Mouse (Mus musculus) forebrain, embryonic 10.5 days (tissue): ENCODE results near the gene Arhgap36. TPM values are rescaled to one million over a fixed set of nuclear protein-coding genes. Genes with fewer than 3 reads are reported as not detected.
A peak's percentile ranks its signal among the peaks of the same experiment; 100 is the strongest.

ENCODE experiments used
- DNase-seq: peaks from one replicate; pipeline ENCODE4 v3.0.0-alpha.2; 2017; ENCODE audit warnings: low spot score; ENCODE audit errors: extremely low spot score
- H3K27ac ChIP-seq: fragments of 300-500 bp; sonication (generic); 2 replicates; pipeline ENCODE4 v1.5.1; 2016; ENCODE audit warnings: mild to moderate bottlenecking
- H3K27me3 ChIP-seq: fragments of 300-500 bp; sonication (generic); 2 replicates; pipeline ENCODE4 v1.6.1; 2016; ENCODE audit warnings: mild to moderate bottlenecking; ENCODE audit not compliant: poor library complexity, severe bottlenecking
- H3K36me3 ChIP-seq: fragments of 300-500 bp; sonication (generic); replicated peaks from 2 replicates; pipeline ENCODE4 v1.6.1; 2016; ENCODE audit warnings: mild to moderate bottlenecking, moderate library complexity
- H3K4me1 ChIP-seq: fragments of 300-500 bp; sonication (generic); 2 replicates; pipeline ENCODE4 v1.6.1; 2016
- H3K4me3 ChIP-seq: fragments of 300-500 bp; sonication (generic); 2 replicates; pipeline ENCODE4 v1.5.1; 2016; ENCODE audit warnings: mild to moderate bottlenecking, moderate library complexity
- H3K9me3 ChIP-seq: fragments of 300-500 bp; sonication (generic); 2 replicates; pipeline ENCODE4 v1.6.1; 2016; ENCODE audit warnings: mild to moderate bottlenecking, moderate library complexity
- WGBS: fragments of 180-500 bp; shearing (Covaris S2); methylation state at CpG from one replicate; pipeline ENCODE4 v1.1.7; 2016; 5-methylcytosine and 5-hydroxymethylcytosine counted together
- polyA plus RNA-seq: library from polyadenylated mRNA; unstranded; fragments of >200 nt; fragmentation: Nextera tagmentation; extraction: Ambion mirVana; gene quantifications from 2 replicates; pipeline ENCODE4 v1.2.1, GENCODE M21; 2016

The Arhgap36 gene
- 0.84 and 1.3 TPM in 2 replicates for polyA plus RNA-seq

- Histone ChIP-seq H3K9me3 (no peaks in the 10 kb centered on the region), H3K36me3 (no peaks in the 10 kb centered on the region), H3K27ac (no peak within 1 kb of the TSS), H3K27me3 (no peaks in the 10 kb centered on the region), H3K4me3 (no peak within 1 kb of the TSS), H3K4me1 (no peaks in the 10 kb centered on the region)
- WGBS = 75% methylated on average over 6 of the region's 6 CpGs
- no peak for DNase-seq
Observed at GRCm38 (mm10) chrX:49463442-49463970, at the start of gene Arhgap36. Arhgap36 (plus strand) TSS chrX:49463945.

DNA sequence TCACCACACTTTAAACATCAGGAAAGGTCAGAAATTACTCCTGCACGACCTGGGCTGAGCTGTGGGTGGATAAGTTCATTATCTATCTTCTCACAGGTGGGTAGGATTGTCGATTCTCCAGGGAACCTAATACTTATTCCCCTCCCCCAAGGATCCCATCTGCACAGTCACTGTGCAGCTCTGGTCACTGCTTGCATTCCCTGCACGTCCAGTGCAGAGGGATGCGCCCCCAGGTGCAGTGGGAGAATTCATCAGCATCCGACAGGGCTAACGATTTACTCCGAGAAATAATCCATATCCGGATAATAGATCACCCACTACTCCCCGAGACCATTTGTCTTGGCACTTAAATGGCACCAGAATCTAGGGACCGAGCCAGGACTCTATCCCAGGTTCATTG, 6.0 kb upstream of the Arhgap36 start:
- H3K4me3 ChIP-seq = no peak overlapping the region
- DNase-seq = no peak
- WGBS = 58% methylated on average over 10 of the region's 10 CpGs

DNA sequence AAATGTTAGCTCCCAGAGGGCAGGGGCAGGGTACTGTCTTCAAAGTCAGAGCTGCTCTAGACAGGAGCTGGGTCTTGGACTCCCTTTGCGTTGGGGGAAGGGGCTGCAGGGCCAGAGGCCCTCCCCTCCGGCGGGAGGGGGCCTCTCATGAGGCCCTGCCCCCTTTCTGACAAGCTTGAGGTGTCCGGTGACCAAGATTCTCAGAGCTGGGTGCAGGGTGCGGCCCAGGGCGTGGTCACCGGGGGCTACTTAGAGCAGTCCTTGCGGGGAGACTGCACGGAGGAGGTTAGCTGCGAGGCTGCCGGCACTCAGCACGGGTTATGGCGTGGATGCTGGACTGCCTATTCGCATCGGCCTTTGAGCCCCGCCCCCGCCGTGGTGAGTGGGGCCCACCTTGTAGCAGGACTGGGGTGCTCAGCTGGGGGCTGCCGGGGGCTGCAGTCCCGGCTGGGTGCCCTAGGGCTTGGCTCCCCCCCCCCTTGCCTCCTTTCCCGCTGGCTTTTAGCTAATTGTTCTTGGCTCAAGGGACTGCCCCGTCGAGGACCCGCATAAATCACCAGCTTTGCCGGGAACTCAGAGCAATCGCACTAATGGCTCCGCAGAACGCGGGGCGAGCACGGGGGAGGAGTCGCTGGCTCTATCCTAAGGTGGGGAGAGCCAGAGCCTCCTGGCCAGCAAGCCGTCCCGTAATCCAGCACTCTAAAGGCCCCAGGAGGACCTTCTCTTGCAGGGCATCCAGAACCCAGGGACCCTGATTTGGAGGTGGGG, 6.7 kb downstream of the Arhgap36 start:
- Histone ChIP-seq H3K9me3 (no peaks in the 10 kb centered on the region), H3K4me3 (peak overlapping the region; percentile 48), H3K36me3 (no peaks in the 10 kb centered on the region), H3K27me3 (peaks cover 32% of the 10 kb centered on the region), H3K4me1 (peaks cover 8% of the 10 kb centered on the region; the same call in 1 of the 2 replicates), H3K27ac (0 out of 2 replicates have a peak overlapping the region, but pooled peaks have one; percentile 48)
- 28% methylated on average over 32 of the region's 34 CpGs for WGBS
- DNase-seq = no peak

More for the DNA sequence above, 6.0 kb upstream of the Arhgap36 start:
- no peaks in the 10 kb centered on the region for H3K9me3 ChIP-seq
- H3K27me3 ChIP-seq = no peaks in the 10 kb centered on the region
- no peak overlapping the region for H3K27ac ChIP-seq
- H3K4me1 ChIP-seq = no peaks in the 10 kb centered on the region
- no peaks in the 10 kb centered on the region for H3K36me3 ChIP-seq

- WGBS = 27% methylated on average over 27 of the region's 29 CpGs
- H3K36me3 ChIP-seq = no peaks in the 10 kb centered on the region
- peaks cover 54% of the 10 kb centered on the region for H3K27me3 ChIP-seq
- peak overlapping the region; percentile 50 for H3K4me3 ChIP-seq
- peak; percentile 53 for DNase-seq
- no peaks in the 10 kb centered on the region for H3K9me3 ChIP-seq
- peak overlapping the region; percentile 73 for H3K27ac ChIP-seq
- H3K4me1 ChIP-seq = peaks cover 18% of the 10 kb centered on the region
Observed at GRCm38 (mm10) chrX:49479968-49480809, 16.4 kb downstream of the Arhgap36 start.

DNA sequence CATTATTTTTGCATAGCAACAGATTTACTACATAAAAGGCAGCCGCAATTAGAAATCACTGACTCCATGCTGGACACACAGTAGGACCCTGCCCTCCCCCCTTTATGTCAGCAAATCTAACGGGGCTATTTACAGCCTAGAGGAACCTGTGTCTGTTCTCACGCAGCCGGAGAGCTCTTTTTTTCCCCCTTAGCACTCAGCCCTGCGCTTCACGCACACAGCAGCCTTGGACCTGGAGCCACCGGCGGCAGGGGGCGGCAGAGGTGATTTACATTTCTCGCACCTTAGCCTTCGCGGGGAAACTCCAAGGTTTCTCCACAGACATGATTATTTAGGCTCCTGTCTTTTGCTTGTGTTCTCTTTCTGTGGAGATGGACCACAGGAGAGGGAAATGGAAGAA, 17.1 kb downstream of the Arhgap36 start:
- H3K9me3 ChIP-seq = no peaks in the 10 kb centered on the region
- 16% methylated on average over 12 of the region's 12 CpGs for WGBS
- peak overlapping the region; percentile 73 for H3K27ac ChIP-seq
- H3K4me3 ChIP-seq = peak overlapping the region; percentile 50
- H3K27me3 ChIP-seq = peaks cover 60% of the 10 kb centered on the region
- peaks cover 22% of the 10 kb centered on the region for H3K4me1 ChIP-seq
- no peaks in the 10 kb centered on the region for H3K36me3 ChIP-seq
- peak; percentile 23 for DNase-seq

DNA sequence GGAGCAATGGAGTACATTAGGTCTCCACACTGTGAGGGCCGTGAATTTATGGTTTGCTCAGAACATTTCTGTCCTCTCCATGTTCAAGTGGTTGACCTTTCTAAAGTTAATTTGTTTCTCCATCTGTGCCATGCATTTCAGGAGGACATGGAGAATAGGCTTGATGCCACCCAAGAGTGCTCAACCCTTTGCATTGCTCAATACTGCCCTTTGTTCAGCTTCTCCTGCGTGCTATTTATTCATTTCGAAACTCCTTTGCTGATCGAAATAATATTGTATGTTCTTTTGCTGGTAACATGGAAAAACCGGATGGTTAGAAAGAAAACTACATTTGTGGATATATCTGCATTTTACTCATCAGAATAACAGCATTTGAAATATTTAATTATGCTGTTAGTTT, 25.4 kb downstream of the Arhgap36 start:
- 91% methylated on average over 5 of the region's 5 CpGs for WGBS
- no peak for DNase-seq
- Histone ChIP-seq H3K9me3 (no peaks in the 10 kb centered on the region), H3K4me3 (no peak overlapping the region), H3K4me1 (peaks cover 17% of the 10 kb centered on the region), H3K36me3 (no peaks in the 10 kb centered on the region), H3K27ac (no peak overlapping the region), H3K27me3 (peaks cover 50% of the 10 kb centered on the region)

GRCm38 (mm10) chrX:49493739-49494449, 30.1 kb downstream of the Arhgap36 start:
- DNase-seq = no peak
- 16% methylated on average over 46 of the region's 46 CpGs for WGBS
- H3K27me3 ChIP-seq = peaks cover 52% of the 10 kb centered on the region

More at GRCm38 (mm10) chrX:49493739-49494449, 30.1 kb downstream of the Arhgap36 start:
- Histone ChIP-seq H3K27ac (no peak overlapping the region), H3K4me1 (peaks cover 8% of the 10 kb centered on the region; the same call in 1 of the 2 replicates), H3K36me3 (no peaks in the 10 kb centered on the region), H3K4me3 (peak overlapping the region; percentile 49), H3K9me3 (no peaks in the 10 kb centered on the region)

Other genes with a start within 250 kb of the Arhgap36 start
- 7.1 and 7.2 TPM in 2 replicates for gene Enox2, start 175.7 kb upstream of the Arhgap36 start, polyA plus RNA-seq
- not detected in 2 replicates for gene Olfr1320, start 208.4 kb downstream of the Arhgap36 start, polyA plus RNA-seq